Mouse (Mus musculus) left cerebral cortex, adult 8-10 months (tissue): ENCODE data around the gene Pmch. TPM values are rescaled to one million over a fixed set of nuclear protein-coding genes. Genes with fewer than 3 reads are reported as not detected.
A peak's percentile ranks its signal among the peaks of the same experiment; 100 is the strongest.

Source experiments
- DNase-seq, 2 experiments: peaks; one replicate each; pipeline ENCODE4 v3.0.0; 2022; ENCODE audit warnings: low spot score in 2 of 2
- total RNA-seq, 4 experiments: library from RNA; stranded (reverse); gene quantifications; 2 replicates each; pipeline ENCODE4 v1.2.4; 2022

The Pmch gene
- 1 to 10 TPM; 1.0 to 2.9 (median 1.4) TPM for total RNA-seq

- no peak for DNase-seq
These were observed at the start of gene Pmch for GRCm38 (mm10) chr10:88090772-88091171. Gene Pmch (plus strand): TSS chr10:88091072.

- no peak for DNase-seq
These were observed 46.6 kb upstream of the Pmch start for GRCm38 (mm10) chr10:88044297-88044696.

GRCm38 (mm10) chr10:88046098-88046771 lies 44.6 kb upstream of the Pmch start:
- DNase-seq: no peak

GRCm38 (mm10) chr10:88054233-88054985 lies 36.5 kb upstream of the Pmch start:
- no peak for DNase-seq

GRCm38 (mm10) chr10:88056950-88057649 lies 33.8 kb upstream of the Pmch start:
- peak in 1 of 2 experiments; percentile 11 for DNase-seq

- no peak for DNase-seq
These were observed 27.4 kb upstream of the Pmch start for GRCm38 (mm10) chr10:88063436-88063835.

GRCm38 (mm10) chr10:88064872-88065271 lies 26.0 kb upstream of the Pmch start:
- no peak for DNase-seq

- DNase-seq: no peak
These were observed 23.5 kb upstream of the Pmch start for GRCm38 (mm10) chr10:88067377-88067776.

- no peak for DNase-seq
These were observed 15.3 kb downstream of the Pmch start for GRCm38 (mm10) chr10:88106169-88106568.

- no peak for DNase-seq
These were observed 22.4 kb downstream of the Pmch start for GRCm38 (mm10) chr10:88113290-88113689.

GRCm38 (mm10) chr10:88119721-88120120 lies 28.8 kb downstream of the Pmch start:
- DNase-seq: no peak

- DNase-seq: no peak
These were observed 44.8 kb downstream of the Pmch start for GRCm38 (mm10) chr10:88135630-88136029.

Other genes with a start within 250 kb of the Pmch start
- gene Igf1, start 232.8 kb upstream of the Pmch start, total RNA-seq: 10 to 100 TPM in 2 of 4 experiments, 1 to 10 TPM in 2; 6.7 to 14.7 (median 10.1) TPM
- gene Parpbp, start 55.9 kb downstream of the Pmch start, total RNA-seq: 1 to 10 TPM in 3 of 4 experiments, under 1 TPM in 1; 0.72 to 2.1 (median 1.4) TPM
- gene Nup37, start 55.9 kb downstream of the Pmch start, total RNA-seq: 1 to 10 TPM; 7.7 to 9.5 (median 8.2) TPM
- gene Washc3, start 110.0 kb downstream of the Pmch start, total RNA-seq: 10 to 100 TPM; 27.1 to 30.7 (median 27.2) TPM